Mouse (Mus musculus) heart, embryonic 11.5 days (tissue): ENCODE data around the gene Lsamp. TPM values are rescaled to one million over a fixed set of nuclear protein-coding genes. Genes with fewer than 3 reads are reported as not detected.

Source experiments
- ATAC-seq: fragments of 200-750 bp; cut with Nextera tagmentation; replicated peaks from 2 replicates; pipeline ENCODE4 v1.8.0; 2017; ENCODE audit warnings: moderate library complexity; ENCODE audit not compliant: insufficient number of reproducible peaks, low FRiP score, low TSS enrichment
- H3K27ac ChIP-seq: fragments of 300-500 bp; sonication (generic); 2 replicates; pipeline ENCODE4 v1.5.1; 2014; ENCODE audit warnings: mild to moderate bottlenecking, low read depth, low read length
- H3K27me3 ChIP-seq: fragments of 300-500 bp; sonication (generic); 2 replicates; pipeline ENCODE4 v1.6.1; 2014; ENCODE audit warnings: mild to moderate bottlenecking, low read length, mixed read lengths; ENCODE audit not compliant: control insufficient read depth, insufficient read depth
- H3K36me3 ChIP-seq: fragments of 300-500 bp; sonication (generic); 2 replicates; pipeline ENCODE4 v1.6.1; 2014; ENCODE audit warnings: mild to moderate bottlenecking, low read length, moderate library complexity, mixed read lengths; ENCODE audit not compliant: control insufficient read depth, insufficient read depth
- H3K4me1 ChIP-seq: fragments of 300-500 bp; sonication (generic); 2 replicates; pipeline ENCODE4 v1.6.1; 2014; ENCODE audit warnings: low read length; ENCODE audit not compliant: control insufficient read depth, insufficient read depth
- H3K4me2 ChIP-seq: fragments of 300-500 bp; sonication (generic); 2 replicates; pipeline ENCODE4 v1.6.1; 2014; ENCODE audit warnings: mild to moderate bottlenecking, moderate library complexity
- H3K4me3 ChIP-seq: fragments of 300-500 bp; sonication (generic); 2 replicates; pipeline ENCODE4 v1.5.1; 2014; ENCODE audit warnings: low read depth, low read length
- H3K9ac ChIP-seq: fragments of 300-500 bp; sonication (generic); 2 replicates; pipeline ENCODE4 v1.6.1; 2014; ENCODE audit warnings: mild to moderate bottlenecking, low read depth, low read length, moderate library complexity
- H3K9me3 ChIP-seq: fragments of 300-500 bp; sonication (generic); replicated peaks from 2 replicates; pipeline ENCODE4 v1.6.1; 2016; ENCODE audit warnings: low read length; ENCODE audit not compliant: control insufficient read depth
- WGBS: fragments of 180-500 bp; shearing (Covaris S2); extraction: QIAGEN DNeasy Blood & Tissue Kit; methylation state at CpG from one replicate; pipeline ENCODE4 v1.1.7; 2014; ENCODE audit not compliant: insufficient replicate concordance; 5-methylcytosine and 5-hydroxymethylcytosine counted together
- polyA plus RNA-seq: library from polyadenylated mRNA; unstranded; fragments of >200 nt; fragmentation: Nextera tagmentation; extraction: Ambion mirVana; gene quantifications from 2 replicates; pipeline ENCODE4 v1.2.1, GENCODE M21; 2014

Gene Lsamp
- polyA plus RNA-seq, 1 experiment from 2014 or later = 1.2 TPM

DNA sequence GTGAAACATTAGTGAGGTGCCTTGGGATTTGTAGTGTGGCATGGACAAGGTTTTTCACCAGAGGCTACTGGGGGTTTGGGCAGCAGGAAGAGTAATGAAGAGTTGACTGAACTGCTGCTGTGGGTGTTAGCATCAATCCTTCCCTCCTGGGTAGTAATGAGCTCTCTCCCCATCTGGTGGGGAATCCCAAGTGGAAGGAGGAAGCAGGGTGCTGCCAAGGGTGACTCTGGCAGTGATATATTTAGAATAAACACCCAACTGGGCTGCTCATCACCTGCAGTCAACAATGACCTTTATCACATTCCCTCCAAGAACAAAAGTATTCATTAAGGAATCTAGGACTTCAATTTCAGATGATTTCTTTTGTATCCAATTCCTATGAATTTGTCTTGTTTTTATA is 2064.0 kb downstream of the Lsamp start:
- no peaks in the 10 kb centered on the region for H3K36me3 ChIP-seq
- H3K27me3 ChIP-seq = no peaks in the 10 kb centered on the region
- ATAC-seq = no peak
- no peaks in the 10 kb centered on the region for H3K9me3 ChIP-seq
- H3K4me3 ChIP-seq = no peak overlapping the region
- H3K4me2 ChIP-seq = no peak overlapping the region
- no peak overlapping the region for H3K27ac ChIP-seq
- H3K4me1 ChIP-seq = no peaks in the 10 kb centered on the region
- no peak overlapping the region for H3K9ac ChIP-seq

GRCm38 (mm10) chr16:42059927-42060326 is 2075.8 kb downstream of the Lsamp start:
- H3K36me3 ChIP-seq = no peaks in the 10 kb centered on the region
- H3K4me1 ChIP-seq = no peaks in the 10 kb centered on the region; the same call in 1 of the 2 replicates
- H3K4me3 ChIP-seq = no peak overlapping the region
- no peak overlapping the region for H3K27ac ChIP-seq
- no peaks in the 10 kb centered on the region for H3K27me3 ChIP-seq
- WGBS = 56% methylated on average over 3 of the region's 3 CpGs
- H3K9ac ChIP-seq = no peak overlapping the region
- no peak for ATAC-seq
- H3K9me3 ChIP-seq = no peaks in the 10 kb centered on the region
- no peak overlapping the region for H3K4me2 ChIP-seq

DNA sequence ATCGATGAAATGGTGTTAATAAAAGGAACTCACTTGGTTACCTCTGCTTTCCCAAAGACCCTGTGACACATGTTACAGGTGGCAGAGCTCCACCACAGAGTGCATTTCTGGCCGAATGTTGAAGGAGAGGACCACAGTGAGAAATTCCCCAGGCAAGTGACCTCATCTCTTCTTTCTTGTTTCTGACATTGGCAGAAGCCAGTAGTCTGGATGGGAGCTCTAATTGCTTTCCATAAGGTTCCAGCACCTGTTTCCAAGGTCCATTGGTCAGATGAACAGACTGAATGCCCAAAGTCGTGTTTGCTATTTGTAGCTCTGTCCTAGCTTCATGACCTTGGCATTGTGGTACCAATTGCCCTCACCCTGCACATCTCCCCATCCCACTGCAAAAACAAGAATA is 2090.2 kb downstream of the Lsamp start:
- no peaks in the 10 kb centered on the region for H3K36me3 ChIP-seq
- no peaks in the 10 kb centered on the region for H3K27me3 ChIP-seq
- no peaks in the 10 kb centered on the region for H3K4me1 ChIP-seq
- ATAC-seq = no peak
- H3K9me3 ChIP-seq = no peaks in the 10 kb centered on the region
- H3K9ac ChIP-seq = no peak overlapping the region
- H3K4me2 ChIP-seq = no peak overlapping the region
- no peak overlapping the region for H3K27ac ChIP-seq
- 73% methylated on average over 3 of the region's 3 CpGs for WGBS
- no peak overlapping the region for H3K4me3 ChIP-seq

DNA sequence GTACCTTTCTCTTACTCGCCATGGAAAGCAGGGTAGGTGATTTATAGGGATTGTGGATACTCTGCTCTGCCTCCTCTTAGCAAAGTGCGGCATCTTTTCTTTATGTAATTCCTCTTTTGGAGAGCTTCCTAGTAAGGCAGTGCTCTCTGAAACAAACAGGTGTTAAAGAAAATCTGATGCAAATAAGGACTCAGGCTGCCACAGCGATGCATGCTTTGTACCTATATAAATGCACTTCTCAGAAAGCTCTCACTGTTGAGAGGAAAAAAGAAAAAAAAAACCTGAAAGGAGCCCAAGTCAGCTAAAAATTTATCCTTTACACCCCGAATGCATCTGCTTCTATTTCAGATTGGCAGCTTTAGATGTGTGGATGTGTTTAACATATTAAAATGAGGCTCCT is 2095.4 kb downstream of the Lsamp start:
- ATAC-seq = no peak
- Histone ChIP-seq H3K36me3 (no peaks in the 10 kb centered on the region), H3K27me3 (no peaks in the 10 kb centered on the region), H3K9ac (no peak overlapping the region), H3K4me1 (no peaks in the 10 kb centered on the region), H3K4me2 (no peak overlapping the region), H3K27ac (no peak overlapping the region), H3K4me3 (no peak overlapping the region), H3K9me3 (no peaks in the 10 kb centered on the region)
- 67% methylated on average over 4 of the region's 4 CpGs for WGBS

GRCm38 (mm10) chr16:42081611-42082010 is 2097.4 kb downstream of the Lsamp start:
- no peak overlapping the region for H3K9ac ChIP-seq
- H3K4me2 ChIP-seq = no peak overlapping the region
- H3K9me3 ChIP-seq = no peaks in the 10 kb centered on the region
- H3K4me3 ChIP-seq = no peak overlapping the region
- H3K36me3 ChIP-seq = no peaks in the 10 kb centered on the region
- no peaks in the 10 kb centered on the region for H3K27me3 ChIP-seq
- ATAC-seq = no peak
- H3K4me1 ChIP-seq = no peaks in the 10 kb centered on the region
- 50% methylated on average over 2 of the region's 2 CpGs for WGBS
- no peak overlapping the region for H3K27ac ChIP-seq

- Histone ChIP-seq H3K9ac (no peak overlapping the region), H3K9me3 (no peaks in the 10 kb centered on the region), H3K36me3 (no peaks in the 10 kb centered on the region), H3K27ac (no peak overlapping the region), H3K4me1 (no peaks in the 10 kb centered on the region), H3K4me2 (no peak overlapping the region), H3K27me3 (no peaks in the 10 kb centered on the region), H3K4me3 (no peak overlapping the region)
- ATAC-seq = no peak
- 87% methylated on average over 1 of the region's 1 CpGs for WGBS
These were observed 2113.3 kb downstream of the Lsamp start for GRCm38 (mm10) chr16:42097510-42097909.

- 44% methylated on average over 2 of the region's 2 CpGs for WGBS
- H3K36me3 ChIP-seq = no peaks in the 10 kb centered on the region
- H3K27ac ChIP-seq = no peak overlapping the region
- H3K9me3 ChIP-seq = no peaks in the 10 kb centered on the region
- ATAC-seq = no peak
- H3K4me3 ChIP-seq = no peak overlapping the region
- no peak overlapping the region for H3K4me2 ChIP-seq
- no peaks in the 10 kb centered on the region for H3K27me3 ChIP-seq
- no peaks in the 10 kb centered on the region for H3K4me1 ChIP-seq
- H3K9ac ChIP-seq = no peak overlapping the region
These were observed 2118.0 kb downstream of the Lsamp start for GRCm38 (mm10) chr16:42102186-42102585.

- H3K4me2 ChIP-seq = no peak overlapping the region
- no peak overlapping the region for H3K4me3 ChIP-seq
- no peak for ATAC-seq
These were observed 2118.5 kb downstream of the Lsamp start for GRCm38 (mm10) chr16:42102635-42103034.

GRCm38 (mm10) chr16:42112251-42112650 is 2128.1 kb downstream of the Lsamp start:
- H3K4me2 ChIP-seq = no peak overlapping the region
- 84% methylated on average over 1 of the region's 1 CpGs for WGBS
- ATAC-seq = no peak

More at GRCm38 (mm10) chr16:42102635-42103034, 2118.5 kb downstream of the Lsamp start:
- H3K9ac ChIP-seq = no peak overlapping the region
- H3K27me3 ChIP-seq = no peaks in the 10 kb centered on the region
- no peaks in the 10 kb centered on the region for H3K9me3 ChIP-seq
- H3K36me3 ChIP-seq = no peaks in the 10 kb centered on the region
- 56% methylated on average over 8 of the region's 8 CpGs for WGBS
- no peaks in the 10 kb centered on the region for H3K4me1 ChIP-seq
- no peak overlapping the region for H3K27ac ChIP-seq

More at GRCm38 (mm10) chr16:42112251-42112650, 2128.1 kb downstream of the Lsamp start:
- H3K27ac ChIP-seq = no peak overlapping the region
- no peak overlapping the region for H3K4me3 ChIP-seq
- no peaks in the 10 kb centered on the region for H3K36me3 ChIP-seq
- H3K9me3 ChIP-seq = no peaks in the 10 kb centered on the region
- H3K9ac ChIP-seq = no peak overlapping the region
- no peaks in the 10 kb centered on the region for H3K27me3 ChIP-seq
- H3K4me1 ChIP-seq = no peaks in the 10 kb centered on the region
